Mouse (Mus musculus): ENCODE results near the gene Gm1979. TPM values are rescaled to one million over a fixed set of nuclear protein-coding genes. Genes with fewer than 3 reads are reported as not detected.
"Not testable (repeated sequence)": the region's sequence is repeated elsewhere in the genome, so short reads cannot be mapped to it uniquely, and the experiment has no call there.

Gene Gm1979
- 0.14 TPM in 1 of 2 replicates, not detected in the other for polyA plus RNA-seq (2012; rRNA removed)

- H3K4me1 ChIP-seq (ENCODE audit: control insufficient read depth, insufficient read depth, low read length); H3K27ac ChIP-seq (ENCODE audit: insufficient read depth, low read length); H3K27me3 ChIP-seq (ENCODE audit: control insufficient read depth, insufficient read depth, low read length); DNase-seq; H3K4me3 ChIP-seq (replicated peaks; ENCODE audit: insufficient read depth, low read depth, low read length): not testable (repeated sequence)
- WGBS, result 100% methylated on average over 1 of the region's 2 CpGs
Observed at GRCm38 (mm10) chr5:26004698-26005097, at the start of gene Gm1979. Gene Gm1979, minus strand, starts transcription at chr5:26004798.

GRCm38 (mm10) chr5:26039458-26039857, 34.9 kb upstream of the Gm1979 start, which contains the start of gene Speer4a:
Gene Speer4a, minus strand, starts transcription at chr5:26039558.
- not testable (repeated sequence) for H3K27ac ChIP-seq (ENCODE audit: insufficient read depth, low read length); H3K4me1 ChIP-seq (ENCODE audit: control insufficient read depth, insufficient read depth, low read length); H3K27me3 ChIP-seq (ENCODE audit: control insufficient read depth, insufficient read depth, low read length); H3K4me3 ChIP-seq (replicated peaks; ENCODE audit: insufficient read depth, low read depth, low read length); DNase-seq
- 76% methylated on average over 2 of the region's 2 CpGs for WGBS

- H3K4me1 ChIP-seq (ENCODE audit: control insufficient read depth, insufficient read depth, low read length); DNase-seq; H3K27ac ChIP-seq (ENCODE audit: insufficient read depth, low read length); H3K27me3 ChIP-seq (ENCODE audit: control insufficient read depth, insufficient read depth, low read length); H3K4me3 ChIP-seq (replicated peaks; ENCODE audit: insufficient read depth, low read depth, low read length): not testable (repeated sequence)
- WGBS, result no CpG with 5 or more reads among the region's 3 CpGs
Observed at GRCm38 (mm10) chr5:26022816-26023215, 18.2 kb upstream of the Gm1979 start, which contains the start of gene Gm5862. Gene Gm5862, minus strand, starts transcription at chr5:26022916.

GRCm38 (mm10) chr5:26007697-26008096, 3.1 kb upstream of the Gm1979 start:
- whole genome bisulfite sequencing, result 15% methylated on average over 7 of the region's 7 CpGs
- not testable (repeated sequence) for H3K4me3 ChIP-seq (replicated peaks; ENCODE audit: insufficient read depth, low read depth, low read length)

GRCm38 (mm10) chr5:26006937-26007695, 2.5 kb upstream of the Gm1979 start:
- 9% methylated on average over 45 of the region's 45 CpGs for WGBS
- H3K4me1 ChIP-seq (ENCODE audit: control insufficient read depth, insufficient read depth, low read length); H3K27me3 ChIP-seq (ENCODE audit: control insufficient read depth, insufficient read depth, low read length); H3K27ac ChIP-seq (ENCODE audit: insufficient read depth, low read length): not testable (repeated sequence)
- peak; percentile 59 to 65 for DNase-seq
- peak; percentile 25; the same call in 1 of the 2 replicates for TF ChIP-seq CTCF (IDR thresholded peaks at IDR 0.05; ENCODE audit: borderline replicate concordance, insufficient read depth, low read depth, low read length)
- H3K4me3 ChIP-seq (replicated peaks; ENCODE audit: insufficient read depth, low read depth, low read length), result peak overlapping the region; percentile 33

More at GRCm38 (mm10) chr5:26007697-26008096, 3.1 kb upstream of the Gm1979 start:
- peak in 1 of 2 experiments; percentile 4 for DNase-seq
- not testable (repeated sequence) for H3K27me3 ChIP-seq (ENCODE audit: control insufficient read depth, insufficient read depth, low read length); H3K27ac ChIP-seq (ENCODE audit: insufficient read depth, low read length); H3K4me1 ChIP-seq (ENCODE audit: control insufficient read depth, insufficient read depth, low read length)

- H3K27ac ChIP-seq (ENCODE audit: insufficient read depth, low read length); DNase-seq; H3K27me3 ChIP-seq (ENCODE audit: control insufficient read depth, insufficient read depth, low read length); H3K4me3 ChIP-seq (replicated peaks; ENCODE audit: insufficient read depth, low read depth, low read length); H3K4me1 ChIP-seq (ENCODE audit: control insufficient read depth, insufficient read depth, low read length): not testable (repeated sequence)
- WGBS, result no CpG with 5 or more reads among the region's 3 CpGs
Observed at GRCm38 (mm10) chr5:25988550-25988949, 16.0 kb downstream of the Gm1979 start, which contains the start of gene Gm21698. Gene Gm21698, minus strand, starts transcription at chr5:25988650.

- H3K4me1 ChIP-seq (ENCODE audit: control insufficient read depth, insufficient read depth, low read length); H3K27me3 ChIP-seq (ENCODE audit: control insufficient read depth, insufficient read depth, low read length); H3K27ac ChIP-seq (ENCODE audit: insufficient read depth, low read length); DNase-seq; H3K4me3 ChIP-seq (replicated peaks; ENCODE audit: insufficient read depth, low read depth, low read length): not testable (repeated sequence)
- WGBS, result no CpG with 5 or more reads among the region's 2 CpGs
Observed at GRCm38 (mm10) chr5:25972563-25972962, 32.0 kb downstream of the Gm1979 start, which contains the start of gene Gm21680. Gene Gm21680, minus strand, starts transcription at chr5:25972663.

GRCm38 (mm10) chr5:25957050-25957449, 47.5 kb downstream of the Gm1979 start:
- WGBS, result 43% methylated on average over 17 of the region's 17 CpGs
- not testable (repeated sequence) for DNase-seq; H3K27me3 ChIP-seq (ENCODE audit: control insufficient read depth, insufficient read depth, low read length); H3K4me3 ChIP-seq (replicated peaks; ENCODE audit: insufficient read depth, low read depth, low read length); H3K4me1 ChIP-seq (ENCODE audit: control insufficient read depth, insufficient read depth, low read length); H3K27ac ChIP-seq (ENCODE audit: insufficient read depth, low read length)

GRCm38 (mm10) chr5:25956611-25957010, 48.0 kb downstream of the Gm1979 start:
- not testable (repeated sequence) for H3K4me3 ChIP-seq (replicated peaks; ENCODE audit: insufficient read depth, low read depth, low read length); H3K27ac ChIP-seq (ENCODE audit: insufficient read depth, low read length); H3K27me3 ChIP-seq (ENCODE audit: control insufficient read depth, insufficient read depth, low read length); DNase-seq; H3K4me1 ChIP-seq (ENCODE audit: control insufficient read depth, insufficient read depth, low read length)
- 35% methylated on average over 32 of the region's 32 CpGs for WGBS

- 73% methylated on average over 2 of the region's 2 CpGs for WGBS
- H3K4me1 ChIP-seq (ENCODE audit: control insufficient read depth, insufficient read depth, low read length); H3K27me3 ChIP-seq (ENCODE audit: control insufficient read depth, insufficient read depth, low read length); H3K4me3 ChIP-seq (replicated peaks; ENCODE audit: insufficient read depth, low read depth, low read length); H3K27ac ChIP-seq (ENCODE audit: insufficient read depth, low read length); DNase-seq: not testable (repeated sequence)
Observed at GRCm38 (mm10) chr5:25954317-25954716, 50.3 kb downstream of the Gm1979 start, which contains the start of gene Gm21671. Gene Gm21671, minus strand, starts transcription at chr5:25954417.

All from cerebellum, adult 2 months (tissue).